Comparison of ENCODE assay signal across 39 mouse cellular contexts in genomic region chr11:79319807-79320206, GRCm38 (mm10). TPM values are rescaled to one million over a fixed set of nuclear protein-coding genes. Genes with fewer than 3 reads are reported as not detected.
DNase-seq lines count a peak whose midpoint lies in the region; TF ChIP-seq lines count a peak whose summit lies in the region.
"Had no signal": no experiment of that assay in that cellular context is flagged by ENCODE, and none has a peak within 500 bp of the region (broad histone marks: within the 10 kb centered on the region; RNA-seq: fewer than 3 reads in every experiment).

No protein-coding gene starts in this region.

- 27% methylated on average over 7 of the region's 7 CpGs for WGBS in heart, adult 2 months
- 66% methylated on average over 7 of the region's 7 CpGs for WGBS in kidney, adult 2 months
- 22% methylated on average over 7 of the region's 7 CpGs for WGBS in lung, adult 2 months

- no peak overlapping the region for H3K4me3 ChIP-seq in heart, adult 2 months
- H3K4me3 ChIP-seq in kidney, adult 2 months (ENCODE audit: insufficient read depth, low read depth, low read length), result no peak overlapping the region
- no peak overlapping the region for H3K4me3 ChIP-seq in lung, adult 2 months (replicated peaks; ENCODE audit: extremely low read depth, low read depth, low read length)
- H3K4me3 ChIP-seq: embryonic facial prominence, embryonic 10.5 days; embryonic facial prominence, embryonic 15.5 days; forebrain, embryonic 13.5 days; limb, embryonic 10.5 days; limb, embryonic 15.5 days; lung, embryonic 15.5 days; megakaryocyte, embryonic 14.5 days; midbrain, embryonic 12.5 days; myocyte; neural tube, embryonic 12.5 days; stomach, embryonic 15.5 days had no signal

- peak; percentile 38; the same call in 1 of the 2 replicates for TF ChIP-seq EP300 in heart, adult 2 months (IDR thresholded peaks at IDR 0.05; ENCODE audit: insufficient read depth, low read depth, low read length)

- H3K27me3 ChIP-seq in heart, adult 2 months (ENCODE audit: control insufficient read depth, insufficient read depth, low read length), result no peaks in the 10 kb centered on the region
- no peaks in the 10 kb centered on the region for H3K27me3 ChIP-seq in kidney, adult 2 months (replicated peaks; ENCODE audit: control insufficient read depth, insufficient read depth, low read length)
- H3K27me3 ChIP-seq: embryonic facial prominence, embryonic 15.5 days; forebrain, embryonic 13.5 days; limb, embryonic 15.5 days; lung, embryonic 15.5 days; midbrain, embryonic 12.5 days; neural tube, embryonic 12.5 days; Patski; stomach, embryonic 15.5 days had no signal

- H3K9ac ChIP-seq in heart, adult 2 months (ENCODE audit: low read depth, low read length), result no peak overlapping the region
- H3K9ac ChIP-seq: embryonic facial prominence, embryonic 15.5 days; forebrain, embryonic 13.5 days; limb, embryonic 15.5 days; liver, embryonic 14.5 days; lung, embryonic 15.5 days; midbrain, embryonic 12.5 days; neural tube, embryonic 12.5 days; stomach, embryonic 15.5 days had no signal

- no peak for TF ChIP-seq POLR2A in heart, adult 2 months (IDR thresholded peaks at IDR 0.05; ENCODE audit: insufficient read depth, low read depth, low read length)
- no peak for TF ChIP-seq POLR2A in kidney, adult 2 months (IDR thresholded peaks at IDR 0.05; ENCODE audit: low read depth, low read length)
- no peak for TF ChIP-seq POLR2A in lung, adult 2 months (IDR thresholded peaks at IDR 0.05; ENCODE audit: borderline replicate concordance, extremely low read depth, low read depth, low read length)

- H3K79me2 ChIP-seq in heart, adult 2 months (replicated peaks; ENCODE audit: control insufficient read depth, insufficient read depth, low read length), result no peaks in the 10 kb centered on the region

- H3K27ac ChIP-seq in heart, adult 2 months, result no peak overlapping the region
- no peak overlapping the region for H3K27ac ChIP-seq in kidney, adult 2 months (ENCODE audit: insufficient read depth, low read depth, low read length)
- H3K27ac ChIP-seq: embryonic facial prominence, embryonic 10.5 days; embryonic facial prominence, embryonic 15.5 days; forebrain, embryonic 13.5 days; limb, embryonic 10.5 days; limb, embryonic 15.5 days; liver, embryonic 14.5 days; lung, embryonic 15.5 days; midbrain, embryonic 12.5 days; neural tube, embryonic 12.5 days; stomach, embryonic 15.5 days had no signal

- H3K36me3 ChIP-seq in heart, adult 2 months (ENCODE audit: control insufficient read depth, insufficient read depth, low read length), result no peaks in the 10 kb centered on the region
- no peaks in the 10 kb centered on the region for H3K36me3 ChIP-seq in kidney, adult 2 months (ENCODE audit: control insufficient read depth, insufficient read depth, low read length)
- H3K36me3 ChIP-seq: embryonic facial prominence, embryonic 10.5 days; embryonic facial prominence, embryonic 15.5 days; limb, embryonic 10.5 days; limb, embryonic 15.5 days; lung, embryonic 15.5 days; midbrain, embryonic 12.5 days; neural tube, embryonic 12.5 days; stomach, embryonic 15.5 days had no signal

- DNase-seq in heart, adult 2 months, result peak in 1 of 2 experiments; percentile 13
- DNase-seq in heart, postnatal 10 days, result no peak
- peak; percentile 24 for DNase-seq in kidney, adult 2 months
- no peak for DNase-seq in kidney, postnatal 10 days
- peak; percentile 19 for DNase-seq in lung, adult 2 months
- DNase-seq in lung, postnatal 14 days, result peak; percentile 58
- DNase-seq in gastrocnemius, postnatal 10 days, result no peak
- DNase-seq in liver, result no peak
- DNase-seq: adrenal gland, postnatal 36 days; cerebellum, adult 18-20 months; cerebellum, postnatal 10 days; gastrocnemius, postnatal 25 days; kidney, adult 8-10 months; kidney, postnatal 14 days; layer of hippocampus, adult 9-11 months; thymus, adult 18-20 months; thymus, postnatal 25 days had no signal

- TF ChIP-seq CTCF in heart, adult 2 months (IDR thresholded peaks at IDR 0.05), result no peak
- TF ChIP-seq CTCF in kidney, adult 2 months (conservative IDR thresholded peaks at IDR 0.05; ENCODE audit: insufficient read depth, insufficient read length, low read depth, low read length), result no peak
- no peak for TF ChIP-seq CTCF in lung, adult 2 months (IDR thresholded peaks at IDR 0.05; ENCODE audit: insufficient read depth, low read length)

- peaks cover 6% of the 10 kb centered on the region for H3K4me1 ChIP-seq in heart, adult 2 months (ENCODE audit: control insufficient read depth, insufficient read depth, low read length)
- H3K4me1 ChIP-seq in kidney, adult 2 months (ENCODE audit: control insufficient read depth, insufficient read depth, low read length), result no peaks in the 10 kb centered on the region
- no peaks in the 10 kb centered on the region; the same call in 1 of the 2 replicates for H3K4me1 ChIP-seq in lung, adult 2 months (ENCODE audit: control insufficient read depth, insufficient read depth, low read length)
- H3K4me1 ChIP-seq: limb, embryonic 10.5 days; midbrain, embryonic 12.5 days; neural tube, embryonic 12.5 days; stomach, embryonic 15.5 days had no signal

- intact Hi-C loops in heart, adult 2 months (cut with DNase I), result no loop called here
- intact Hi-C loops in heart, postnatal 10 days (cut with DNase I), result no loop called here

RNA-seq across cellular contexts. Expression of gene Nf1, which starts 19.7 kb away (rescaled TPM):
- total RNA-seq in heart, adult 2 months (2021), result 10 to 100 TPM; 30.5 to 30.9 TPM
- 8.5 and 13.5 TPM in 2 replicates for polyA plus RNA-seq in heart, adult 2 months (2012; rRNA removed)
- 10 to 100 TPM; 37.5 to 38.6 TPM for total RNA-seq in heart, postnatal 10 days (2021)
- polyA plus RNA-seq in kidney, adult 2 months (2012; rRNA removed), result 10.2 TPM in 2 replicates
- 11.2 and 14.9 TPM in 2 replicates for polyA plus RNA-seq in lung, adult 2 months (2012; rRNA removed)
- 10 to 100 TPM; 29.7 to 36.9 TPM for total RNA-seq in gastrocnemius, postnatal 10 days (2021)

RNA-seq across cellular contexts. Expression of gene Gm9964, which starts 23.1 kb away (rescaled TPM):
- total RNA-seq in heart, adult 2 months (2021), result under 1 TPM in 1 of 2 experiments, not detected in 1; 0.43 TPM
- polyA plus RNA-seq in heart, adult 2 months (2012; rRNA removed), result not detected in 2 replicates
- under 1 TPM in 1 of 2 experiments, not detected in 1; 0.37 TPM for total RNA-seq in heart, postnatal 10 days (2021)
- not detected in 2 replicates for polyA plus RNA-seq in kidney, adult 2 months (2012; rRNA removed)
- not detected in 2 replicates for polyA plus RNA-seq in lung, adult 2 months (2012; rRNA removed)
- total RNA-seq in gastrocnemius, postnatal 10 days (2021), result not detected
- total RNA-seq: adrenal gland, postnatal 36 days; gastrocnemius, postnatal 25 days; heart, adult 18-20 months; heart, postnatal 25 days; MEL; midbrain, postnatal 0 days had no signal
- polyA plus RNA-seq: brain, embryonic 14.5 days; cortical plate, adult 2 months; embryonic facial prominence, embryonic 10.5 days; embryonic facial prominence, embryonic 15.5 days; forebrain, embryonic 13.5 days; hindbrain, embryonic 11.5 days; hindbrain, embryonic 16.5 days; intestine, embryonic 14.5 days; limb, embryonic 10.5 days; limb, embryonic 15.5 days; liver, embryonic 14.5 days; midbrain, embryonic 12.5 days; myocyte; neural tube, embryonic 12.5 days; Patski had no signal

Comparison
In these comparisons a context has a peak if more than half of its experiments do, and no peak if none do; other contexts are left out.
1. DNase-seq: peak in kidney, adult 2 months (single experiment), lung, adult 2 months (single experiment) and lung, postnatal 14 days (single experiment); none in heart, postnatal 10 days (0 of 2), kidney, postnatal 10 days (single experiment), gastrocnemius, postnatal 10 days (single experiment) and liver (single experiment).